Mouse (Mus musculus): ENCODE measurements around the gene Vmn2r87. TPM values are rescaled to one million over a fixed set of nuclear protein-coding genes. Genes with fewer than 3 reads are reported as not detected.
"Not testable (repeated sequence)": the region's sequence is repeated elsewhere in the genome, so short reads cannot be mapped to it uniquely, and the experiment has no call there.

The Vmn2r87 gene
- under 1 TPM; 0.39 to 0.86 TPM for total RNA-seq (2021)

DNA sequence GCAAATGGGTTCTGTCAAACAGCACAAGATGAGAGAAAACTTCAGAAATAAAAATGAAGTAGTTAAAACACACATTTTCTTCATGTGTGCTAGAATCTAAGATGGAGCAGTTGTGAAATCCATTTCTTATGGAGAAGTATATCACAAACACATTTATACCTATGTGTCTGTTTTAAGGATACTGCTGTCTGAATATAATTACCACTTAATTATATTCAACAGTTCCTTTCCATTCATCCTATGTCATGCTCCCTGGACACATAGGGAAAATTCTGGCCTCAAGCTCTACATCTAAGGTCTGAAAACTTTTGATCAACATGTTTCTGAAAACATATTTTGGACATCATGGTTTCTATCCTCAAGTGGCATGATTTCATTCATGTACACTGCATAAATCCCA is at the start of gene Vmn2r87:
Vmn2r87 (minus strand) TSS at position 101 of the 400 bp plus-strand sequence.
- intact Hi-C loops (cut with DNase I): no loop called here
- DNase-seq (ENCODE audit: extremely low spot score in 1 of 2, low spot score in 2 of 2): no peak

DNA sequence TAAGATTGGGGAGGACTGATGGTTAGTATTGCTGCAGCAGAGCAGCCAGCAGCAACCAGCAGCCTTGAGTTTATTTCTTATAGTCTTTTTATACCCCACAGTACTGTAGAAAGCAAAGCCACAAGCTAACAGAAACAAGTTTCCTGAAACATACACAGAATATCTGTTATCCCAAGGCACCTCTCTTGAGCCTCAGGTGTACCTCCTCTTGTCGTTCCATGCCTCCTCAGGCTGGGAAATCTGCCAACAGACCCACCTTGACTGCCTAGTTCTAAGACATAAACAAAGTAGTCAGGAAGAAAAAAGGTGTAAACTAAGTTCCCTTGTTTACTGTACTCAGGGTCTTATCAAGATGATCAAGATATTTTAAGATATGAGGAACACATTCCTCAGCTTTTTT is 47.1 kb upstream of the Vmn2r87 start:
- DNase-seq (ENCODE audit: extremely low spot score in 1 of 2, low spot score in 2 of 2); intact Hi-C loops (cut with DNase I): not testable (repeated sequence)

DNA sequence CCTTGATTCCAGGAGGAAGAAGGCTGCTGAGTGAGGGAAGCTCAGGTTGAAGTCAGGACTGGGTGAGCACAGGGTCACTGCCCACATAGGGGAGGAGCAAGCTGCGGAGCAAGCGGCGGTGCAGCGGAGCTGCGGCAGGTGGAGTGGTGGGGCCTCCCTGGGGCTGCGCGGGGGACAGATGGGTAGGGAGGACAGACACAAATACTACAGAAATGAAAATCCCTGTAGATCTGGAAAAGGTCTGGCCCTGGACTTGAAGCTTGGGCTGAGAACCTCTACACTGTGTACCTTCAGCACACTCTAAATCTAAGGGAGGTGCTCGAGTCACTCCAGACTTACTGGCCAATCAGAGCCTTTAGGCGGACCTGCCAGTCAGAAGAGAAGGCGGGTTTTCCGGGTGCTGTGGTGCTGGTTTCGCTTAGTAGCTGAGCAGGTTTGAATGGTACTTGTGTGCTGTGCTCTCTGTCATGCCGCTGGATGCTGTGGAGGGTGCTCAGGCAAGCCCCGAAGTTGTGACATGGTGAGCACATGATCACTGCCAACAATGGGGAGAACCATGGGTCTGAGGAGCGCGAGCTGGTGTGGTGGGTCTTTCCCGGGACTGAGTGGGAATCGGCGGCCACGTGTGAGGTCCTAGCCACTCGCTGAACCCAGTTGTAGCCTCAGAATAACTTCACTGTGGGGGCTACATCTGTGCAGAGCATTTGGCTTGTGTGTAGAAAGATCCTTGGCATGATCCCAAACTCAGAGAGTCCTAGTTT is 44.9 kb upstream of the Vmn2r87 start:
- DNase-seq (ENCODE audit: extremely low spot score in 1 of 2, low spot score in 2 of 2): peak; percentile 72 to 80
- intact Hi-C loops (cut with DNase I): not testable (repeated sequence)

DNA sequence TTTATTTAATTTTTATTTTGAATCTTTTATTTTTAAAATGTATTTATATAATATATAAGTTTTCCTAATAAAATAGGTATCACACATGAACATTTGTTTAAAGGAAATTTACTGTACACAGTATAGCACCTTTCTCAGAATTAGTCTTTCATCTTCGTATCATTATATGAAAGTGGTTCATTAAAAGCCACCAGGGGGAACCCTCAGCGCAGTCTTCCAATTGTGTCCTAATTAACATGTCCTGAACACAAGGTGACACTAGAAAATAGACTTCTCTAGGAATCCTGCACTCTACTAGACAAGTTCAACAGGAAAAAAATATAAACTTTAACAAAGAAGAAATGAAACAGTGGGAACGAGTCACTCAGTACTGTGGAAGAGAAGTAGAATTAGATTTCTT is 38.9 kb upstream of the Vmn2r87 start:
- DNase-seq (ENCODE audit: extremely low spot score in 1 of 2, low spot score in 2 of 2): no peak
- intact Hi-C loops (cut with DNase I): no loop called here

DNA sequence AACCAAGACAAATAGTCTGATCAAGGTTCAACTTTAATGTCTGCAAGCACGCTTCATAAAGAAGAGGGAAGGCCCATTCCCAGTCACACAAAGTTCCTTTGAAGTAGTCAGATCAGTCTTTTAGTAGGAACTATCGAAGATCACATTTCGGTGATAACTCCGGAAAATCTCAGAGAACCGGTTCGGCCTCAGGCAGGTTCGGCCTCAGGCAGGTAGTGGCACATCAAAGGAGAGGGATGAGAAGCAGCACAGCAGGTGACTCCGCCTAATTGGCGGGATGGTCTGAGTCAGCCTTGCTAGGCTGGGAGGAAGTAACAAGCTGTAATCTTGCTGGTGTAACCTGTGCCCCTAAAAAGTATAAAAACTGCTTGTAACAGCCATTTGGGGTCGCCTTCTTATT is 30.7 kb upstream of the Vmn2r87 start:
- intact Hi-C loops (cut with DNase I): no loop called here
- DNase-seq (ENCODE audit: extremely low spot score in 1 of 2, low spot score in 2 of 2): no peak

DNA sequence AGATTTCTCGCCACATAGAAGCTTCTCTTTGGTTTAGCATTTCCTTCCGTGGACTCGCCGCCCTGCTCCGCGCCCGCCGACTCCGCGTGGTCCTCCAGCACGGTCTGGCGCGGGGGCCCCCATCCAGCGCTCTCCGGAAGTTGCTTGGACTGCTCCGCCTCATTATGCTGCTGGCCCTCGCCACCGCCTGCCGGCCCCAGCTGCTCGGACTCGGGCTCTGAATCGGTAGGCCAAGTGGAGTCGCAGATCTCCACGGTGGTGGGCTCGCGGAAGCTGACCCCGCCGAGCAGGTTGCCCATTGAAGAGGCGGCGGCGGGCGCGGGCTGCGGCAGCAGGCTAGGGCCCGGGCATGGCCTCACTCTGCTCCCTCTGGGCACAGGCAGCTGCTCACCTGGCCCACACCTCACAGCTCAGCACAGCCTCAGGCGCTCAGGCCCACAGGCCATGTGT is 26.9 kb downstream of the Vmn2r87 start:
- peak; percentile 1 to 48 for DNase-seq (ENCODE audit: extremely low spot score in 1 of 2, low spot score in 2 of 2)
- intact Hi-C loops (cut with DNase I): no loop called here

DNA sequence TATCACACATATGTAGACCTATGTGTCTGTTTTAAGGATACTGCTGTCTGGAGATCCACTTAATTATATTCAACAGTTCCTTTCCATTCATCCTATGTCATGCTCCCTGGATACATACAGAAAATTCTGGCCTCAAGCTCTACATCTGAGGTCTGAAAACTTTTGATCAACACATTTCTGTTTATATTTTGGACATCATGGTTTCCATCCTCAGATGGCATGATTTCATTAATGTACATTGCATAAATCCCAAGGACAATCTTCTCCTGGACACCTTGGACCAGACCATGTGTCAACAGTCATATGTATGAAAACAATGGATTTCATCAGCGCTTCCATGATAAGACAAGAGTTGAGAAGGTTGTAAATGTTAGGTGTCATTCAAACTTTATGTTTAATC is 41.2 kb downstream of the Vmn2r87 start, which contains the start of gene Vmn2r86:
Vmn2r86 (minus strand) TSS at position 101 of the 400 bp plus-strand sequence.
- DNase-seq (ENCODE audit: extremely low spot score in 1 of 2, low spot score in 2 of 2); intact Hi-C loops (cut with DNase I): not testable (repeated sequence)

DNA sequence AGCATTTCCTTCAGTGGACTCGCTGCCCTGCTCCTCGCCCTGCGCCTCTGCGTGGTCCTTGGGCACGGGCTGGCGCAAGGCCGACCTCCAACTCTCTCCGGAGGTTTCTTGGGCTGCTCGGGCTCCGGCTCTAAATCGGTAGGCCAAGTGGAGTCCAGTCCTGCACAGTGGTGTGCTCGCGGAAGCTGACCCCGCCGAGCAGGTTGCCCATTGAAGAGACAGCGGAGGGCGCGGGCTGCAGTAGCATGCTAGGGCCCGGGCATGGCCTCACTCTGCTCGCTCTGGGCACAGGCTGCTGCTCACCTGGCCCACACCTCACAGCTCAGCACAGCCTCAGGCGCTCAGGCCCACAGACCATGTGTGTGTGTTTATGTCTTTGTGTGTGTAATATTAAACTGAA is 52.4 kb downstream of the Vmn2r87 start:
- DNase-seq (ENCODE audit: extremely low spot score in 1 of 2, low spot score in 2 of 2): peak in 1 of 2 experiments; percentile 17
- intact Hi-C loops (cut with DNase I): no loop called here

DNA sequence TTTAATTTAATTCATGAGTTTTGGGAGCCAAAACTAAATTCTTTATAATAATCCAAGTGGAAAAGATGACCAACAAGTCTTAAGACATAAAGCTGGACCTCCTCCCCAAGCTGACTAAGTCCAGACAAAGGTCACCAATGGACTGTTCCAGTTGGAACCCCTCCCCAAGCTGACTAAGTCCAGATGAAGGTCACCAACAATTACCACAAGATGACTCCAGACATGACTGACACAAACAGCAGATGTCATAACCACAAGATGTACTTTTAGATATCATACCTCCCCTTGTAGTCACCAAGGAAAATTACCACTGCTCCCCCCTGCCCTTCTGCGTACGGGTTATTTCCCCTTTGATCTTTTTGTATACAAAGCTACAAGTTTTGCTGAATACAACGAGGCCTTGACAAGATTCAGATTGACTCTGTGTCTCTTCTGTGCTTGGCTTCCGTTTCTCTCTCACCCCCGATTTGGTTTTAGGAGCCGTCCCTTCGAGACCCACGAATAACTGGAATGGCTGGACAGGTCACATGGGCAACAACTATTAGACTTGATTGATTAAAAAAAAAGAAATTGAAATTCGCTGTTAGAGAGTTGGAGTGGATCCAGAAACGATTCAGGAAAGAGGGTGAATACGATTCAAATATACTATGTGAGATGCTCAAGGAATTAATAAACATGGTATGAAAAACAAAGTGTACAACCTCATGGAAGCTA is 62.9 kb downstream of the Vmn2r87 start:
- intact Hi-C loops (cut with DNase I); DNase-seq (ENCODE audit: extremely low spot score in 1 of 2, low spot score in 2 of 2): not testable (repeated sequence)

DNA sequence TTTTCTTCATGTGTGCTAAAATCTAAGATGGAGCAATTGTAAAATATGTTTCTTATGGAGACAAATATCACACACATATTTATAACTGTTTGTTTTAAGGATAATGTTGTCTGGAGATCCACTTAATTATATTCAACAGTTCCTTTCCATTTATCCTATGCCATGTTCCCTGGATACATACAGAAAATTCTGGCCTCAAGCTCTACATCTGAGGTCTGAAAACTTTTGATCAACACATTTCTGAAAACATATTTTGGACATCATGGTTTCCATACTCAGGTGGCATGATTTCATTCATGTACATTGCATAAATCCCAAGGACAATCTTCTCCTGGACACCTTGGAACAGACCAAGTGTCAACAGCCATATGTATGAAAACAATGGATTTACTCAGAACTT is 67.6 kb downstream of the Vmn2r87 start, which contains the start of gene Vmn2r85:
Vmn2r85 (minus strand) TSS at position 101 of the 400 bp plus-strand sequence.
- DNase-seq (ENCODE audit: extremely low spot score in 1 of 2, low spot score in 2 of 2); intact Hi-C loops (cut with DNase I): not testable (repeated sequence)

DNA sequence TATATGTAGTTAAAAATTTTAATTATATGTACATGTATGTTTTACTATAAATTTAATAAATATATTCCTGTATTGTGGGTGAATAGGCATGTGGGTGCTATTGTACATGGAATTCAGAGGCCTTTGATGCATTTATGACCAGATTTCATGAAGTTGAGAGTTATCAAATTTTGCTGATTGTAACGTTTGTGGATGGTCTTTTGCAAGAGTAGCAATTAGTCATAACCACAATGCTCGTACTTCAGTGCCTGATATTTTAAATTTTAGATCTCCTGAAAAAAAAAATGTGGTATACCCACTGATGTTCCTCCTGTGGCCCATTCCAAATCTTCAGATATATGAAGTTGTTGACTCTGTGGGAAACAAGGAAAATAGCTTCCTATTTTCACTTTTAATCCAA is 74.8 kb downstream of the Vmn2r87 start:
- DNase-seq (ENCODE audit: extremely low spot score in 1 of 2, low spot score in 2 of 2); intact Hi-C loops (cut with DNase I): not testable (repeated sequence)

Other genes starting within 250 kb of the Vmn2r87 start
- gene Neurod4, start 217.2 kb downstream of the Vmn2r87 start, total RNA-seq (2021): under 1 TPM in 1 of 2 experiments, not detected in 1; 0.19 TPM
- 1 to 10 TPM; 1.8 to 2.4 TPM for gene Tespa1, start 174.5 kb downstream of the Vmn2r87 start, total RNA-seq (2021)
- under 1 TPM; 0.17 to 0.32 TPM for gene Vmn2r84, start 103.1 kb downstream of the Vmn2r87 start, total RNA-seq (2021)
- under 1 TPM; 0.60 to 0.75 TPM for gene Vmn2r85, start 67.7 kb downstream of the Vmn2r87 start, total RNA-seq (2021)
- gene Vmn2r86, start 41.3 kb downstream of the Vmn2r87 start, total RNA-seq (2021): under 1 TPM; 0.17 to 0.30 TPM